ENCODE assay signal across 21 mouse cellular contexts in genomic region chr1:179436596-179436995, GRCm38 (mm10).
DNase-seq lines count a peak whose midpoint lies in the region; ATAC-seq and TF ChIP-seq lines count a peak whose summit lies in the region.
"Had no signal": no experiment of that assay in that cellular context is flagged by ENCODE, and none has a peak within 500 bp of the region (broad histone marks: within the 10 kb centered on the region; RNA-seq: fewer than 3 reads in every experiment).

No protein-coding gene starts in this region.

- H3K4me1 ChIP-seq in forebrain, embryonic 14.5 days (ENCODE audit: control insufficient read depth, insufficient read depth, low read length): no peaks in the 10 kb centered on the region
- no peaks in the 10 kb centered on the region; the same call in 1 of the 2 replicates for H3K4me1 ChIP-seq in forebrain, embryonic 15.5 days
- H3K4me1 ChIP-seq in lung, adult 2 months (ENCODE audit: control insufficient read depth, insufficient read depth, low read length): no peaks in the 10 kb centered on the region
- H3K4me1 ChIP-seq: limb, embryonic 12.5 days; neural tube, embryonic 12.5 days; stomach, embryonic 15.5 days had no signal

- H3K27me3 ChIP-seq in forebrain, embryonic 14.5 days (replicated peaks; ENCODE audit: control insufficient read depth, insufficient read depth, low read length): no peaks in the 10 kb centered on the region
- no peaks in the 10 kb centered on the region for H3K27me3 ChIP-seq in forebrain, embryonic 15.5 days
- H3K27me3 ChIP-seq: embryonic facial prominence, embryonic 12.5 days; neural tube, embryonic 12.5 days; stomach, embryonic 15.5 days had no signal

- no peaks in the 10 kb centered on the region for H3K36me3 ChIP-seq in forebrain, embryonic 14.5 days (ENCODE audit: control insufficient read depth, insufficient read depth, low read length)
- H3K36me3 ChIP-seq in forebrain, embryonic 15.5 days: no peaks in the 10 kb centered on the region
- H3K36me3 ChIP-seq: embryonic facial prominence, embryonic 12.5 days; heart, embryonic 10.5 days; limb, embryonic 12.5 days; neural tube, embryonic 12.5 days; stomach, embryonic 15.5 days had no signal

- no peak overlapping the region for H3K27ac ChIP-seq in forebrain, embryonic 14.5 days (ENCODE audit: low read depth, low read length)
- H3K27ac ChIP-seq in forebrain, embryonic 15.5 days (replicated peaks): no peak overlapping the region
- H3K27ac ChIP-seq: embryonic facial prominence, embryonic 12.5 days; heart, embryonic 10.5 days; limb, embryonic 12.5 days; liver, embryonic 14.5 days; neural tube, embryonic 12.5 days; stomach, embryonic 15.5 days had no signal

- H3K4me2 ChIP-seq in forebrain, embryonic 14.5 days (ENCODE audit: low read length): no peak overlapping the region
- no peak overlapping the region for H3K4me2 ChIP-seq in forebrain, embryonic 15.5 days (replicated peaks)
- H3K4me2 ChIP-seq: embryonic facial prominence, embryonic 12.5 days; limb, embryonic 12.5 days; neural tube, embryonic 12.5 days; stomach, embryonic 15.5 days had no signal

- no peak overlapping the region for H3K4me3 ChIP-seq in forebrain, embryonic 14.5 days (ENCODE audit: low read depth, low read length)
- H3K4me3 ChIP-seq in forebrain, embryonic 15.5 days: no peak overlapping the region
- H3K4me3 ChIP-seq in lung, adult 2 months (replicated peaks; ENCODE audit: extremely low read depth, low read depth, low read length): no peak overlapping the region
- H3K4me3 ChIP-seq: embryonic facial prominence, embryonic 12.5 days; heart, embryonic 10.5 days; limb, embryonic 12.5 days; neural tube, embryonic 12.5 days; stomach, embryonic 15.5 days had no signal

- no peak for ATAC-seq in forebrain, embryonic 14.5 days
- no peak for ATAC-seq in forebrain, embryonic 15.5 days (replicated peaks)
- ATAC-seq: activated CD4-positive, CD25-positive, alpha-beta regulatory T cell, adult 4 months; hindbrain, embryonic 16.5 days had no signal

- peak; percentile 14 for DNase-seq in forebrain, embryonic 14.5 days (ENCODE audit: low spot score)
- peak; percentile 9 to 10 for DNase-seq in left cerebral cortex, adult 18-20 months (ENCODE audit: low spot score in 2 of 2)
- DNase-seq in left cerebral cortex, adult 8-10 months (ENCODE audit: low spot score in 2 of 2): no peak
- DNase-seq in cerebellum, adult 18-20 months: peak; percentile 47 to 59
- DNase-seq in layer of hippocampus, postnatal 14 days (ENCODE audit: low spot score in 2 of 2): peak; percentile 22 to 73
- DNase-seq in thymus, postnatal 14 days: no peak
- DNase-seq in lung, adult 2 months: no peak
- DNase-seq: gastrocnemius, postnatal 25 days; kidney, adult 2 months; kidney, postnatal 4 days; lung, postnatal 10 days; spleen, adult 18-20 months had no signal

- no peaks in the 10 kb centered on the region for H3K9me3 ChIP-seq in forebrain, embryonic 14.5 days (replicated peaks; ENCODE audit: control insufficient read depth, low read length)
- no peaks in the 10 kb centered on the region for H3K9me3 ChIP-seq in forebrain, embryonic 15.5 days
- H3K9me3 ChIP-seq: embryonic facial prominence, embryonic 12.5 days; heart, embryonic 10.5 days; limb, embryonic 12.5 days; neural tube, embryonic 12.5 days; stomach, embryonic 15.5 days had no signal

- TF ChIP-seq POLR2A in lung, adult 2 months (IDR thresholded peaks at IDR 0.05; ENCODE audit: borderline replicate concordance, extremely low read depth, low read depth, low read length): no peak

- H3K9ac ChIP-seq in forebrain, embryonic 14.5 days (ENCODE audit: low read length): no peak overlapping the region
- no peak overlapping the region for H3K9ac ChIP-seq in forebrain, embryonic 15.5 days (replicated peaks)
- H3K9ac ChIP-seq: embryonic facial prominence, embryonic 12.5 days; limb, embryonic 12.5 days; liver, embryonic 14.5 days; neural tube, embryonic 12.5 days; stomach, embryonic 15.5 days had no signal

- TF ChIP-seq CTCF in lung, adult 2 months (IDR thresholded peaks at IDR 0.05; ENCODE audit: insufficient read depth, low read length): no peak

- WGBS in forebrain, embryonic 14.5 days: 89% methylated on average over 11 of the region's 11 CpGs
- WGBS in forebrain, embryonic 15.5 days: 72% methylated on average over 11 of the region's 11 CpGs
- WGBS in lung, adult 2 months: 95% methylated on average over 11 of the region's 11 CpGs

Comparison
In these comparisons a context has a peak if more than half of its experiments do, and no peak if none do; other contexts are left out.
1. DNase-seq: peak in forebrain, embryonic 14.5 days (single experiment), left cerebral cortex, adult 18-20 months (2 of 2), cerebellum, adult 18-20 months (2 of 2) and layer of hippocampus, postnatal 14 days (2 of 2); none in left cerebral cortex, adult 8-10 months (0 of 2), thymus, postnatal 14 days (single experiment) and lung, adult 2 months (single experiment).